Mouse (Mus musculus) mesoderm, embryonic 11.5 days (tissue): ENCODE results near the gene Vps37d.
"Not testable (repeated sequence)": the region's sequence is repeated elsewhere in the genome, so short reads cannot be mapped to it uniquely, and the experiment has no call there.

Source experiments
- DNase-seq: peaks from one replicate; pipeline ENCODE4 v3.0.0-alpha.2; 2012; ENCODE audit warnings: low read depth, low spot score

Gene Vps37d

GRCm38 (mm10) chr5:135075655-135076054 lies 2.4 kb downstream of the Vps37d start:
- no peak for DNase-seq

DNA sequence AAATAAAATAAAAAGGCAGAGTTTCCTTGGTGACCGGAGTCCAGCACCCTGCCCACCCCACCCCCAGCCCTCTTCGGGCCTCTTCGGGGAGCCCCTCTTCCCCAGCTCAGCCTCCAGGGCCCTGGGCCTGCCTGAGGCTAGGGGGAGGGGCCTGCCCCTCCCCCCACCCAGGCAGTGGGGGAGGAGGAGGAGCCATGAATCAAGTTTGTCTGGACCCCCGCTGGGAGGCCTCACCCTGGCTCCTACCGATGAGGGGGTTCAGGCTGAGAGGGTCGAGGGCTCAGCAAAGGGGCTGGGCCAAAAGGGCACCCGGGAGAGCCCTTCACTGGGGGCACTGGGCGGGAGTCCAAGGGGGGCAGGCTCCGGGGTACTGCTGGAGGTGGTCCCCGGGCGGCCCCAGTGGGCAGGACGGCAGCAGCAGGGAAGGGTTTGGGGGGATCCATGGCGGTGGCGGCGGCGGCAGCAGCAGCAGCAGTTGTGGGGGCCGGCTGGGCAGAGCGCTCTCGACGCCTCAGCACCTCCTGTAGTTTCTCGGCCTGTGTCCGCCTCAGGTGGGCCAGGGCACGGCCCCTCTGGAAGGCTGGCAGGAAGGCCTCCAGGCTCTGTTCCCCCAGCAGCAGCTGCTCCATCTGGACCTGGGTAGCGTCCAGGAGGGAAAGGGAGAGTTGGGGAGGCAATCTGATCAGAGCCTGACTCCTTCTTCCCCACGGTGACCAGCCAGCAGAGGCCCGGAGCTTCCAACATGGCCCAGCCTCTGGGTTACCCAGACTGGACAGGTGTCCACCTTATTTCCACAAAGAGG lies 4.5 kb downstream of the Vps37d start:
- peak; percentile 23 for DNase-seq

GRCm38 (mm10) chr5:135072720-135073119 lies 5.3 kb downstream of the Vps37d start:
- no peak for DNase-seq

DNA sequence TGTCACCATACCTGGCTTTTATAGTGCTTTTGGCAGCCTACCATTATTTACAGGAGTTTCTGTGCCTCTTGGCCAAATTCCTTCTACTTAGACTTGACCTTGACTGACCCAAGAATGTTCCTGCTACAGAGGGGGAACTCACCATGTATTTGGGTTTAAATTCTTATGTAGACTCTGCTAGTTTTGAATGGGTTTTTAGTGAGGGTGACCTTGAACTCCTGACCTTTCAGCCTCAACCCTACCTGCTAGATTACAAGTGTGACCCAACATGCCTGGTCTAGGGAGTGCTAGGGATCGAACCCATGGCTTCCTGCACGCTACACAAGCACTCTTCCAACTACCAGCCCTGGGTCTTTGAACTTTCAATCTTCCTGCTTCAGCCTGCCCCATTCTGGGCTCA lies 6.0 kb downstream of the Vps37d start:
- no peak for DNase-seq

GRCm38 (mm10) chr5:135070448-135070847 lies 7.6 kb downstream of the Vps37d start:
- DNase-seq, result no peak

DNA sequence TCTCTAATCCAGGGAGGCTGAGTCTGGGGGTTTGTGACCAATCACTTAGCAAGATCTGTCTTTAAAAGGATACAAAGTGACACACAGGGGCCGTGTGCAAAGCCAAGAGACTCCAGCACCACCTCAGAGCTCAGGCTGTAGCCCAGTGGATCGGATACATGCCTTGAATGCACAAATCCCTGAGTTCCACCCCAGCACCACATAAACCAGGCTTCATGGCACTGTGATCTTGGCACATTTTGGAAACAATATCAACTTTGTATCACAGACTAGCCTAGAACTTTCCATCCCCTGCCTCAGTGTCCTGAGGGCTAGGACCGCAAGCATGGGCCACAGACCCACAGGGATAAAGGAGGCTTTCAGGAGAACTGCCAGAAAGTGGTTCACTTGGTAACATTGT lies 12.1 kb downstream of the Vps37d start:
- DNase-seq, result no peak

DNA sequence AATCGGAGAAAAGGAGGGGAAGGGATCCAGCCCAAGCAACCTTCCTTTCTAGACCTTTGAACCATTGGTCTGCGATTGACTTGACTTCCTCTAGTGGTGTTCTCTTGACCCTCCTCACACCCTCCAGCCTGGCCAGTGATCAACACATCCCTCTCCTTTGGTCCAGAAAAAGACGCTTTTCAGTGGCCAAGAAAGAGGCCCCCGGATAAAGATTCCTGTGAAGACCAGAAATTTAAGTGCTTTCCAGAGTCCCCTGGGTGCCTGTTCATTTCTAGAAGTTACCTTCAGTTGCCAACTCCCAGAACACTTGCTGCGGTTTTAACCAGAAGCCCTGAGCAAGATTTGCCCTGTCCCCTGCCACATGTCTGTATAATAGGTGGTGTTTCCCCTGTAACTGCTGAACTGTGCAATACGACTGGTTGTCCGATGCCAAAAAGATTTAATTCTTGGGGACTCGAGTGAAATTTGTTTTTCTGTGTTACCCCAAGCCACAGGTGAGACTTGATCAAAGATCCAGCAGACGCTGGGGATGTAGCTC lies 13.1 kb downstream of the Vps37d start, which contains the start of gene Bud23:
Bud23 (minus strand) TSS at position 51 of the 538 bp plus-strand sequence.
- DNase-seq, result not testable (repeated sequence)

- DNase-seq, result no peak
Measured at GRCm38 (mm10) chr5:135064382-135064766, 13.7 kb downstream of the Vps37d start.

GRCm38 (mm10) chr5:135063629-135064381 lies 14.3 kb downstream of the Vps37d start, which contains the start of gene Dnajc30:
Gene Dnajc30, plus strand, starts transcription at chr5:135064202.
- peak; percentile 98 for DNase-seq

DNA sequence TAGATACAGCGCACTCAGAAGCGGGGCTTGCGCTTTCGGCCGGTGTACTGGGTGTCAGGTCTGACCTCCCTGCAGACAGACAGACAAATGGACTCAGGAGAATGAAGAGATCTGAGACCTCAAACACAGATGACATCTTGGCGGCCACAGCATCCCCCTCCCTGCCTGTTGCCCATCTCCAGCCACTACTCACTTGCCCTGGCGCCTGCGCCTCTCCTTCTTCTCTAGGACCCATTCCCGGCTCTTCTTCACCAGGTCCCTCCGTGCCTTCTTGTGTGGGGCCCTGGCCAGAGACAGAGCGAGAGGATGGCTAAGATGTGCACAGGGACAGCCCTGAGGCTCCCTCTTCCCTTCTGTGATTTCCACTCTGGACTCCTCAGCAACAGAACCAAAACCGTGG lies 24.7 kb downstream of the Vps37d start:
- DNase-seq, result no peak

DNA sequence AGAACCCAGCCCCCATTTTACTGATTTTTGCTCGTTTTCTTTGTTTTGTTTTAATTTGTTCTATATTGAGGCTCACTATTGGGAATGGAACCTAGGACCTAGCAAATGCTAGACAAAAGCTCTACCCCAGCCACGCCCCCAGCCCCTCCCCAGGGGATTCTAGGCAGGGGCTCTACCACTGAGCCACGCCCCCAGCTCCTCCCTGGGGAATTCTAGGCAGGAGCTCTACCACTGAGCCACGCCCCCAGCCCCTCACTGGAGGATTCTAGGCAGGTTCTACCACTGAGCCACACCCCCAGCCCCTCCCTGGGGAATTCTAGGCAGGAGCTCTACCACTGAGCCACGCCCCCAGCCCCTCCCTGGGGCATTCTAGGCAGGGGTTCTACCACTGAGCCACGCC lies 28.8 kb downstream of the Vps37d start:
- DNase-seq, result not testable (repeated sequence)

DNA sequence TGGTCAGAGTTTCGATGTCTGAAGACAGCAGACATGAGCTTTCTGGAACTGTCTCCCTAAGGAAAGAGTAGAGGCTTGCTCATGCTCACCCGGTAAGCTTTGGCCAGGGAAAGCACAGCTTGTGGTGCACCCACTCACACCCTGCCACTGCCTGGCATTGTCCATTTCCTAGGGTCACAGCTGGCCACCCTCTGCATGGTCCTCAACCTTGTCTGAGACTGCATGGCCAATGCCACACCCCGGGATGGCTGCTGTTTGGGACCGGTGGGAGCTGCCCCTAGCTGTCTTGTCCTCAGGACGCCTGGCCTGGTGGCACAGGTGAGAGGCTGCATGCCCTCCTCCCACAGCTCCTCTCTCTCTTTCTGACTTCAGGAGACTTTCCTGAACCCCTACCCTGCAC lies 29.5 kb downstream of the Vps37d start:
- no peak for DNase-seq

- DNase-seq, result no peak
Measured at GRCm38 (mm10) chr5:135044575-135044974, 33.5 kb downstream of the Vps37d start.

- no peak for DNase-seq
Measured at GRCm38 (mm10) chr5:135042105-135042788, 35.8 kb downstream of the Vps37d start.

DNA sequence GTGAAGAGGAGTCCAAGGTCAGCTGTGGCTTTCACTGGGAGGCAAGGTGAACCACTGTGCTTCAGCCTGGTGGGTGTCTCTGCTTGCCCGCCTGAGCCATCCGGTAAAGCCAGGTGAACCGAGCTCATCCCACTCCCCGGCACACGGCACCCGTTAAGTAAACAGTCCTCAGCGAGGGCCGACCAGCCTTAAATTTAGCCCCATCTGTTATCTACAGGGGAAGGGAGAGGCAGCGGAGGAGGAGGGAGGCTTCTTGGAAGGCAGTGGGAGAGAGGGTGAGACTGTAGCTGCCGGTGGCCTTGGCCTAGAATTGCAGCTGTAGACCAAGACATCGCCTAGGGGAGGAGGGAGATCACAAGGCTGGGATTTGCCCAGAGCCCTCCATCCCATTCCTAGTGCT lies 37.3 kb downstream of the Vps37d start:
- DNase-seq, result no peak

DNA sequence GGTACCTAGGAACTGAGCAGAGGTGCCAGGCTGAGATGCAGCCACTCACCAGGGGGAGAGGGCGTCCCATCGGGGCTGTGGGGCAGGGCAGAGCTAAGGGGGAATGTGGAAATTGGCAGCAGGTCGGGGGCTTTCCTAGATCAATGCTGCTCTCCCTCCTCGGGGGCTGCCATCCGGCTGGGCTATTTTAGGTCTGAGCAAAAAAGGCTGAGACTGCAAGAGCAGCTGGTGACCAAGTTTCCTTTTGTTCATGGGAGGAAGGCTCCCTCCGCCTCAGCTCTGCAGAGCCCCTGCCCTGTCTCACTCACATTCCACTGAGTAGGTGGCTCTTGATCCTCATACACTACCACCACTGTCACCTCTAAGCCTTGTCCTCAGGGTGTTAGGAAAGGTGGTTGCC lies 38.0 kb downstream of the Vps37d start:
- DNase-seq, result no peak

DNA sequence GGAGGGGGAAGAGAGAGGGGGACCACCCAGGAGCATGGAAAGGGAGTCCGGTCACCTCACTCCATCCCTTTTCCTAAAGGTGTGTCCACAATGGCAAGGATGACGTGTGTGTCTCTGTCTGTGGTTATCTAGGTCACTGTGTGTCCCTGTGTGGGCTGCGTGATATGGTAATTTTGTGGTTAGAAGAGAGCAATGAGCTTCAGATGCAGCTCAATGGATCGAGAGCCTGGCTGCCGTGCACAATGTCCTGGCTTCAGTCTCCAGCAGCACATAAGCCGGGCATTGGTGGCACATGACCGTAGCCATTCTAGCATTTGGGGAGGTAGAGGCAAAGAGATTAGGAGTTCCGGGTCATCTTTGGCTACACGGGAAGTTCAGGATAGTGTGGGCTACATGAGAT lies 38.5 kb downstream of the Vps37d start:
- DNase-seq, result no peak

GRCm38 (mm10) chr5:135037946-135038345 lies 40.1 kb downstream of the Vps37d start:
- DNase-seq, result no peak

DNA sequence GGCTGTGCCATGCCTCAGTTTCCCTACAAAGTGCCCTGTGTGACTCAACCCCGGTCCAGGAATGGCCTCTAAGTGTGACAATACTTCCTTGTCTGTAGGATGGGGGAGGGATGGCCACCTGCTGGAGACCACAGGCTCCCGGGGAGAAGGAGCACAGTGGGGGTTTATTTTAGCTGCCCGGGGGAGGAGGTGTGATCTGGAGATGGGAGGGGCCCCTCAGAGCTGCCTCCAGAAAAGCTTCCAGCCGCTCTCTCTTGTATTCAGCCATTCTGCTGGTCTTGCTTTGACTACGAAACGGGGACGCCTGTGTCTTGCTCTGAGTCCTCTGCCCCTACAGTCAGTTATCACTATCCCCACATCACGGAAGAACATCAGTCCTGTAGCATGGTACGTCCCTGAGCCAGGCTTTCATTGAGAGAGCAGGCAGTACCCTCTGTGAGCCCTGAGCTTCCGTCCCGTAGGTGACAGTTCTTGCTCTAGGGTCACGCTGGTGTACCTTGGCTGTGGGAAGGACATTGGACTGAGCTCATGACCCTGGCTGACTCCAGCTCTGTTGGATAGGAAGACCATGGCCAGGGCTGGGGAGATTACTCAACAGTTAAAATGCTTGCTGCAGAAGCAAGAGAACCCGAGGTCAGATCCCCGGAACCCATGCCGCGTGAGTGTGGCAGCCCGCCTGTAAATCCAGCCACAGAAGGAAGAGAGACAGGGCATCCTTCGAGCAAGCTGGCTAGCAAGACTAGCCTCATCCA lies 42.3 kb downstream of the Vps37d start:
- no peak for DNase-seq

DNA sequence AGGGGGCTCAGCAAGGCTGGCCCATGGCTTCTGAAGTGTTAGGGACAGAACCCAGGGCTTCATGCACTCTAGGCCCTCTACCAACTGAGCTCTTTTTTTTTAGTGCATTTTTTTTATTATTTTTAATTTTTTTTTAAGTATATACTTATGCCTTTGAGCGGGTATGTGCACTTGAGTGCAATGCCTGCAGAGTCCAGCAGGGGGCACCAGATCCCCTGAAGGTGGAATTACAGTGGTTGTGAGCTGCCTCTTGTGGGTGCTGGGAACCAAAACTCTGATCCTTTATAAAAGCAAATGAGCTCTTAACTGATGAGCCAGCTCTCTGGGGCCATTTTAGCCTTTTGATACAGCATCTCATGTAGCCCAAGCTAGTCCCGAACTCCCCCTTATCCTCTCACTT lies 43.5 kb downstream of the Vps37d start:
- DNase-seq, result no peak

- DNase-seq, result no peak
Measured at GRCm38 (mm10) chr5:135032581-135032980, 45.5 kb downstream of the Vps37d start.
